Mouse (Mus musculus) kidney, embryonic 15.5 days (tissue): ENCODE data around the gene Atxn7l3. TPM values are rescaled to one million over a fixed set of nuclear protein-coding genes. Genes with fewer than 3 reads are reported as not detected.
A peak's percentile ranks its signal among the peaks of the same experiment; 100 is the strongest.

ENCODE experiments used
- ATAC-seq: fragments of 200-750 bp; cut with Nextera tagmentation; replicated peaks from 2 replicates; pipeline ENCODE4 v1.8.0; 2017; ENCODE audit warnings: moderate TSS enrichment; ENCODE audit not compliant: low FRiP score
- H3K27ac ChIP-seq: fragments of 300-500 bp; sonication (generic); 2 replicates; pipeline ENCODE4 v1.5.1; 2015; ENCODE audit warnings: mild to moderate bottlenecking, inconsistent platforms
- H3K27me3 ChIP-seq: fragments of 300-500 bp; sonication (generic); 2 replicates; pipeline ENCODE4 v1.6.1; 2015; ENCODE audit warnings: inconsistent platforms
- H3K36me3 ChIP-seq: fragments of 300-500 bp; sonication (generic); 2 replicates; pipeline ENCODE4 v1.6.1; 2015; ENCODE audit warnings: inconsistent platforms
- H3K4me1 ChIP-seq: fragments of 300-500 bp; sonication (generic); 2 replicates; pipeline ENCODE4 v1.6.1; 2015; ENCODE audit warnings: inconsistent platforms
- H3K4me2 ChIP-seq: fragments of 300-500 bp; sonication (generic); 2 replicates; pipeline ENCODE4 v1.6.1; 2015; ENCODE audit warnings: moderate library complexity, mild to moderate bottlenecking, inconsistent platforms
- H3K4me3 ChIP-seq: fragments of 300-500 bp; sonication (generic); replicated peaks from 2 replicates; pipeline ENCODE4 v1.5.1; 2015; ENCODE audit warnings: mild to moderate bottlenecking, inconsistent platforms
- H3K9ac ChIP-seq: fragments of 300-500 bp; sonication (generic); 2 replicates; pipeline ENCODE4 v1.6.1; 2015; ENCODE audit warnings: mild to moderate bottlenecking, inconsistent platforms
- H3K9me3 ChIP-seq: fragments of 300-500 bp; sonication (generic); replicated peaks from 2 replicates; pipeline ENCODE4 v1.6.1; 2016; ENCODE audit warnings: inconsistent platforms
- WGBS: fragments of 180-500 bp; shearing (Covaris S2); methylation state at CpG from one replicate; pipeline ENCODE4 v1.1.7; 2015; ENCODE audit warnings: mixed read lengths; 5-methylcytosine and 5-hydroxymethylcytosine counted together
- polyA plus RNA-seq: library from polyadenylated mRNA; unstranded; fragments of >200 nt; fragmentation: Nextera tagmentation; extraction: Ambion mirVana; gene quantifications from 2 replicates; pipeline ENCODE4 v1.2.1, GENCODE M21; 2015

Atxn7l3 gene
- polyA plus RNA-seq, 1 experiment from 2014 or later: 14.0 TPM

GRCm38 (mm10) chr11:102308104-102308503 is 11.7 kb upstream of the Atxn7l3 start:
- Histone ChIP-seq H3K36me3 (peaks cover 63% of the 10 kb centered on the region), H3K9ac (no peak overlapping the region), H3K9me3 (no peaks in the 10 kb centered on the region), H3K4me3 (no peak overlapping the region), H3K27me3 (no peaks in the 10 kb centered on the region), H3K4me2 (no peak overlapping the region), H3K4me1 (peaks cover 33% of the 10 kb centered on the region), H3K27ac (no peak overlapping the region)
- WGBS: 91% methylated on average over 9 of the region's 9 CpGs
- no peak for ATAC-seq

DNA sequence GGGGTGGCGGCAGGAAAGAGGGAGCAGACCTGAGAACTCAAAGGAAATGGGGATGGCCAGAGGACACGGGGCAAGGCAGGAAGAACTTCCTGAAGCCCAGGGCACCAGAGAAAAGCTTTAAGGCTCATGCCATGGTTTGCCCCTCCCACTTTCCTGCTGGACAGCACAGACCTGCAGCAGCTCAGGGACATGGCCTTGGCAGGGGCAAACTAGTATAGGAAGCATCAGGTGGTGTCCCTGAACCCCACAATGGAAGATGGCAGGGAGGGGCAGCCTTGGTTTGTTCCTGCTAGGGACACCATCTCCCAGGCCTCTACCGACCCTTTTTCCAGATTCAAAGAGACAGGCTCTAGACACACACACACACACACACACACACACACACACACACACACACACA is 8.9 kb upstream of the Atxn7l3 start:
- Histone ChIP-seq H3K36me3 (peaks cover 42% of the 10 kb centered on the region), H3K27ac (no peak overlapping the region), H3K27me3 (no peaks in the 10 kb centered on the region), H3K9ac (no peak overlapping the region), H3K9me3 (no peaks in the 10 kb centered on the region), H3K4me1 (peaks cover 22% of the 10 kb centered on the region), H3K4me3 (no peak overlapping the region), H3K4me2 (no peak overlapping the region)
- no peak for ATAC-seq
- WGBS: 58% methylated on average over 3 of the region's 3 CpGs

DNA sequence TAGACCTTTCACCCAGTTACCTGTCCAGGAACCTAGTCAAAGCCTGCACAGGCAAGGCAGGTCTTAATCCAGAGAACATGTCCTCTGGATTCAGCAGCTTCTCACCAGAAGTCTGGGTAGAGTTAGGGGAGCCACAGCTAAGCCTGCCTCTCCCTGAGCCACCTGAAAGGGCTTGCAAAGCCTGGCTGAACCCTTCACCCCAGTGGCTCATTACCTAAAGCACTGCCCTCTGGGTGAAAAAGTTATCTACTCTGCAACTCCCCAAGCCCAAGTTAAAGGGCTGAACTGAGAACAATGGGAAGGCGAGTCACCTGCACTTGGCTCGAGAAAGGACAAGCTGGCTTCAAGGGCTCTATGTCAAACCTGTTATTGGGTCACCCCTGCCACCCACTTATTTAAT is 7.7 kb upstream of the Atxn7l3 start:
- Histone ChIP-seq H3K36me3 (peaks cover 32% of the 10 kb centered on the region), H3K9me3 (no peaks in the 10 kb centered on the region), H3K4me3 (no peak overlapping the region), H3K4me1 (peaks cover 10% of the 10 kb centered on the region), H3K4me2 (no peak overlapping the region), H3K27me3 (no peaks in the 10 kb centered on the region), H3K9ac (no peak overlapping the region), H3K27ac (no peak overlapping the region)
- WGBS: 47% methylated on average over 2 of the region's 2 CpGs
- ATAC-seq: no peak

DNA sequence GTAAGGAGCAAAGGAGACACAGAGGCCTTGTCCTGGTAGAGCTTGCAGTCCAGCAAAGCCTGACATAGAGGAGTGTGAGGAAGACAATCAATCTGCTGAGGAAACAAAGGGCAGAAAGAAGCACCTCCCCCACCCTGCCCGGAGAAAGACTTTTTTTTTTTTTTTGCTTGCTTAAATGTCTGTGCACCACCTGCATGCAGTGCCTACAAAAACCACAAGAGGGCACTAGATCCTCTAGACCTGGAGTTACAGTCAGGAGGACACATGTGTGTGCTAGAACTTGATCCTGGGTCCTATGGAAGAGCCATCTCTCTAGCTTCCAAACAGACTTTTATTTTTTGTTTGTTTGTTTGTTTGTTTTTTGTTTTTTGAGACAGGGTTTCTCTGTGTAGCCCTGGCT is 3.4 kb upstream of the Atxn7l3 start:
- H3K9ac ChIP-seq: no peak overlapping the region
- H3K27ac ChIP-seq: no peak overlapping the region
- whole genome bisulfite sequencing: 6% methylated on average over 1 of the region's 1 CpGs
- ATAC-seq: no peak
- no peaks in the 10 kb centered on the region for H3K27me3 ChIP-seq
- H3K4me2 ChIP-seq: no peak overlapping the region
- no peak overlapping the region for H3K4me3 ChIP-seq
- H3K9me3 ChIP-seq: no peaks in the 10 kb centered on the region
- H3K36me3 ChIP-seq: 0 out of 2 replicates have a peak, but pooled peaks cover under 1% of the 10 kb centered on the region
- H3K4me1 ChIP-seq: peaks cover 17% of the 10 kb centered on the region

DNA sequence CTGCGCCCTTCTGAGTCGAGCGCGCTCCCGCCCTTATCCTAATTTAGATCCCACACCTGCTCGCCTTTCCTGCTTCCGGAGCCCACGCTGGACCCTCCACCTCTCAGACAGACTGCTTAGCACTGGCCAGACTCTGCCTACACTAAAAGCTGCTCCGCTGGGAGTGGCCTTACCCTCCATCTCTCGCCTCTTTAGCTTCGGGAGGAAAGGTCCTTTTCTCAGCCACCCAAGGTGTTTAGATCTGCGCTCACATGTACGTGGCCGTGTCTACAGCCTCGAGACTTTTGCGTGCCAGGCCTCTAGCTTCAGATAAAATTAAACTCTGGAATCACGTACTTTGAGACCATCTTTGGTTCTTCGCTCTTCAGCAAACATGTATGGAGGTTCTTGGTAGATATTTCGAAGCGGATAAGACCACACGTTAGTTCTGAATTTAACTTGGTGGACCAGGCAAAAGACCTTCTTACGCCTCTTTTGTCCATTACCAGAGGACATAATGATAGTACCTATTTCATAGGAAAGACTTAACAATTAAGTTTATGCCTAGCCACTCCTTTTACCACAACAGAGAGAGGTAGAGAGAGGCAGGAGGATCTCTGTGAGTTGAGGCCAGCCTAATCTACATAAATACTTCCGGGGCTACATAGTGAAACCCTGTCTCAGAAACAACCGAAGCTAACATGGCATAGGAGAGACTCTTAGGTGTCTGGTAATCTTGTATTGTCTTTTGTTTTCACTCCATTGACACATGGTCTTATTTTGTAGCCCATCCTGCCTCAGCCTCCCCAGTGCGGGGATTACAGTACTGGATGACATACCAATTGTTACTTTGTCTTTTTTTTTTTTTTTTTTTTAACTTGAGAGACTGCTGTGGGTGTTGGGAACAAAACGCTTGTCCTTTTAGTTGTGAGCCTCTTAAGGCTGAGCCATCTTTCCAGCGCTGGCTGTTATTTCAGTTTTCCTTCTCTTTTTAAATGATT is 1.4 kb upstream of the Atxn7l3 start:
- peak overlapping the region; percentile 72 for H3K9ac ChIP-seq
- peak overlapping the region; percentile 83 for H3K4me2 ChIP-seq
- H3K27ac ChIP-seq: peak overlapping the region; percentile 99
- peak; percentile 30 for ATAC-seq
- H3K36me3 ChIP-seq: peaks cover 21% of the 10 kb centered on the region
- no peaks in the 10 kb centered on the region for H3K27me3 ChIP-seq
- 25% methylated on average over 27 of the region's 27 CpGs for WGBS
- H3K4me3 ChIP-seq: peak overlapping the region; percentile 92
- H3K9me3 ChIP-seq: no peaks in the 10 kb centered on the region
- H3K4me1 ChIP-seq: peaks cover 29% of the 10 kb centered on the region

GRCm38 (mm10) chr11:102295598-102296471 is 596 bp downstream of the Atxn7l3 start:
- Histone ChIP-seq H3K4me3 (peak overlapping the region; percentile 92), H3K4me2 (peak overlapping the region; percentile 83), H3K36me3 (peaks cover 41% of the 10 kb centered on the region), H3K27ac (peak overlapping the region; percentile 99), H3K9me3 (no peaks in the 10 kb centered on the region), H3K27me3 (no peaks in the 10 kb centered on the region), H3K4me1 (peaks cover 31% of the 10 kb centered on the region), H3K9ac (peak overlapping the region; percentile 90)
- under 1% methylated on average over 46 of the region's 73 CpGs for WGBS
- peak; percentile 21 for ATAC-seq

GRCm38 (mm10) chr11:102294887-102295597 is 1.4 kb downstream of the Atxn7l3 start:
- ATAC-seq: no peak

DNA sequence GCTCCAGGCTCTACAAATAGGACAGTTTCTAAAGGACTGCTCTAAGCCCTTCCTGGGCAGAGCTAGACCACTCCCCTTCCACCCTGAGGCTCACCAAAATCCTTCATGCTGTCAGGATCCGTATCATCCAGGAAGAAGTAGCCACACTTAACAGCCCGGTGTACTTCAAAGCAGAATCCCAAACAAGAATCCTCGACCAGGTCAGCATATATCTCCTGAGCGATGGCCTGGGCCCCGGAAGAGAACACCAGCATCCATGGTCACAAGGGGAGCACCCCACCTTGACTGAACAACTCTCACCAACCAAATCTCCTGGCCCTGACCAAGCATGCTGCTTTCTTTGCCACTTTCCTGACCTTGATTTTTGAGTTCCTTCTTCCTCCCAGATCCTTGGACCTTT is 2.0 kb downstream of the Atxn7l3 start:
- H3K4me2 ChIP-seq: peak overlapping the region; percentile 83

More at GRCm38 (mm10) chr11:102294887-102295597, 1.4 kb downstream of the Atxn7l3 start:
- peaks cover 49% of the 10 kb centered on the region for H3K36me3 ChIP-seq
- peaks cover 37% of the 10 kb centered on the region for H3K4me1 ChIP-seq
- H3K9ac ChIP-seq: peak overlapping the region; percentile 90
- H3K4me2 ChIP-seq: peak overlapping the region; percentile 83
- WGBS: 64% methylated on average over 12 of the region's 12 CpGs
- H3K27me3 ChIP-seq: no peaks in the 10 kb centered on the region
- H3K27ac ChIP-seq: peak overlapping the region; percentile 99
- H3K9me3 ChIP-seq: no peaks in the 10 kb centered on the region
- H3K4me3 ChIP-seq: peak overlapping the region; percentile 92

GRCm38 (mm10) chr11:102293971-102294370 is 2.5 kb downstream of the Atxn7l3 start:
- no peak for ATAC-seq
- Histone ChIP-seq H3K27ac (no peak overlapping the region), H3K4me2 (no peak overlapping the region), H3K36me3 (peaks cover 59% of the 10 kb centered on the region), H3K4me1 (peaks cover 46% of the 10 kb centered on the region), H3K9ac (0 out of 2 replicates have a peak overlapping the region, but pooled peaks have one; percentile 90), H3K4me3 (no peak overlapping the region), H3K9me3 (no peaks in the 10 kb centered on the region), H3K27me3 (no peaks in the 10 kb centered on the region)
- 92% methylated on average over 13 of the region's 13 CpGs for WGBS

More for the DNA sequence above, 2.0 kb downstream of the Atxn7l3 start:
- Histone ChIP-seq H3K27ac (0 out of 2 replicates have a peak overlapping the region, but pooled peaks have one; percentile 99), H3K9me3 (no peaks in the 10 kb centered on the region), H3K36me3 (peaks cover 55% of the 10 kb centered on the region), H3K27me3 (no peaks in the 10 kb centered on the region), H3K9ac (0 out of 2 replicates have a peak overlapping the region, but pooled peaks have one; percentile 90), H3K4me3 (peak overlapping the region; percentile 92; the same call in 1 of the 2 replicates), H3K4me1 (peaks cover 44% of the 10 kb centered on the region)
- WGBS: 67% methylated on average over 5 of the region's 5 CpGs
- no peak for ATAC-seq

GRCm38 (mm10) chr11:102291051-102291535 is 5.3 kb downstream of the Atxn7l3 start:
- 67% methylated on average over 11 of the region's 11 CpGs for WGBS
- H3K9ac ChIP-seq: no peak overlapping the region
- H3K4me3 ChIP-seq: no peak overlapping the region
- H3K9me3 ChIP-seq: no peaks in the 10 kb centered on the region
- H3K4me2 ChIP-seq: no peak overlapping the region
- H3K27ac ChIP-seq: no peak overlapping the region
- no peaks in the 10 kb centered on the region for H3K27me3 ChIP-seq
- H3K4me1 ChIP-seq: peaks cover 49% of the 10 kb centered on the region
- H3K36me3 ChIP-seq: peaks cover 82% of the 10 kb centered on the region
- ATAC-seq: no peak

GRCm38 (mm10) chr11:102290141-102290540 is 6.3 kb downstream of the Atxn7l3 start:
- no peak overlapping the region for H3K9ac ChIP-seq
- H3K36me3 ChIP-seq: peaks cover 82% of the 10 kb centered on the region
- peak overlapping the region; percentile 7; the same call in 1 of the 2 replicates for H3K27ac ChIP-seq
- no peaks in the 10 kb centered on the region for H3K9me3 ChIP-seq
- ATAC-seq: no peak
- H3K4me2 ChIP-seq: no peak overlapping the region
- H3K4me3 ChIP-seq: no peak overlapping the region
- 89% methylated on average over 4 of the region's 4 CpGs for WGBS
- peaks cover 52% of the 10 kb centered on the region for H3K4me1 ChIP-seq
- H3K27me3 ChIP-seq: no peaks in the 10 kb centered on the region
